Mouse (Mus musculus) heart, postnatal 36 days (tissue): Measurements from ENCODE around the gene Theg. TPM values are rescaled to one million over a fixed set of nuclear protein-coding genes. Genes with fewer than 3 reads are reported as not detected.

Experiments
- DNase-seq, 2 experiments: peaks; one replicate each; pipeline ENCODE4 v3.0.0; 2021 to 2022
- intact Hi-C: fragments of 180-260 bp; cut with DNase I; formaldehyde crosslinking; loops from one replicate; pipeline ENCODE4 v1.15.1; 2025
- total RNA-seq, 2 experiments: library from RNA; stranded (reverse); gene quantifications; 2 replicates each; pipeline ENCODE4 v1.2.3; 2021

The Theg gene
- total RNA-seq, 2 experiments from 2014 or later, result not detected

- DNase-seq, result no peak
- intact Hi-C loops, result no loop called here
Observed at GRCm38 (mm10) chr10:79557496-79557895, 29.6 kb downstream of the Theg start.

DNA sequence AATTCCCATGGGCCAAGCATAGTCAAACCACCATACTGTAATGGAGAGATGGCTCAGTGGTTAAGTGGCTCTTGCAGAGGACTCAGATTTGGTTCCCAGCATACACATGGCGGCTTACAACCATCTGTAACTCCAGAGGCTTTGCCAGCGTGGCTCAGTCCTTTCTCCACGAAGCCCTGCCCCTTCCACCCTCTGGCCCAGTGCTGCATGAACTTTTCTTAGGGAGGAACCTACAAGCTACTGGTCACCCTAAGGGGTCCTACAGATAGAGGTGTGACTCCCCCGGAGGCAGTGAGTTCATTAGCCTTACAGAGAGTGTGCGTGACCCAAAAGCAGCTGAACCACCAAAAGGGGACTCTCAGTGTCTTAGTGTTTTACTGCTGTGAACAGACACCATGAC is 30.2 kb downstream of the Theg start:
- intact Hi-C loops, result no loop called here
- no peak for DNase-seq

GRCm38 (mm10) chr10:79555238-79555724 is 31.9 kb downstream of the Theg start:
- DNase-seq, result no peak

DNA sequence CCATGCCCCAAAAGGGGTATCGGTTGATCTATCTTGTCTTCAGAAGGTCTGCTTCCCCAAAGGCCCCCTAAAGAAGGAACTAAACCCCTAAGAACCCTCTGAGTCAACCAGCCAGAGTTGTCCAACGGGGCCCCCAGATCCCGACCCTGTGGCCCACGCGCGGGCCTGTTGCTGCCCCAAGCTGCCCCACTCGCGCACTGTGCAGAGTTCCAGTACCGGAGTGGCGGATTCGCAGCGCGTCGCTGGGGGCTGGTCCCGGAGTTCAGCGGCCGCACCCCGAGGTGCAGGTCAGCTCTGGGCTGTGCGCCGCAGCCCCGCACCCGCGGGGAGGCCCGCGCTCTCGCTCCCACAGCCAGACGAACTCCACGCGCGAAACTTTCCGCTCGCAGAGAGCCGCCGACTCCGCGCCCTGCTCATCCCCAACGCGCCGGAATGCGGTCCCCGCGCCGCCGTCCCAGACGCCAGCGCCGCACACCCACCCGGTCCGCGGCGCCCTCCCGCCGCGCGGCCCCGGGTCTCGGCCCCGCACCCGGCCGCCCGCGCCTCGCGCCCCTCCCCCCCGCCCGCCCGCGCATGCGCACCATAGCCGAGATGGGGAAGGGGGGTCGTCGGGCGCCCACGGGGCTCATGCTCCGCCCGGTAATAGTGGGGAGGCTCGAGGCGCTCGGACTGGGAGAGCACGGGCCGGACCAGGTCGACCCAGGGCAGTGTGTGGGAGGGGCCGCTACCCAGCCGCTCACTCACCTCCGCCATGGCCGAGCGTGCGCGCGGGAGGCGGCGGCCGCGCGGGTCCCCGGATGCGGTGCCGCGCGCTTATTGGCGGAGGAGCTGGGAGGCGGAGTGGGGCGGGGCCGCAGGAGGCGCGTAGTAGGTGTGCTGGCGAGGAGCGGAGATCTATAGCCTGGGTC is 32.5 kb downstream of the Theg start, which contains the start of gene Mier2:
Gene Mier2, minus strand, starts transcription at position 870 of the 908 bp plus-strand sequence.
- intact Hi-C loops, result no loop called here
- peak; percentile 74 to 78 for DNase-seq

More at GRCm38 (mm10) chr10:79555238-79555724, 31.9 kb downstream of the Theg start:
- intact Hi-C loops, result no loop called here

- DNase-seq, result no peak
- intact Hi-C loops, result no loop called here
Observed at GRCm38 (mm10) chr10:79553691-79554090, 33.4 kb downstream of the Theg start.

GRCm38 (mm10) chr10:79553176-79553575 is 34.0 kb downstream of the Theg start:
- intact Hi-C loops, result no loop called here
- DNase-seq, result no peak

DNA sequence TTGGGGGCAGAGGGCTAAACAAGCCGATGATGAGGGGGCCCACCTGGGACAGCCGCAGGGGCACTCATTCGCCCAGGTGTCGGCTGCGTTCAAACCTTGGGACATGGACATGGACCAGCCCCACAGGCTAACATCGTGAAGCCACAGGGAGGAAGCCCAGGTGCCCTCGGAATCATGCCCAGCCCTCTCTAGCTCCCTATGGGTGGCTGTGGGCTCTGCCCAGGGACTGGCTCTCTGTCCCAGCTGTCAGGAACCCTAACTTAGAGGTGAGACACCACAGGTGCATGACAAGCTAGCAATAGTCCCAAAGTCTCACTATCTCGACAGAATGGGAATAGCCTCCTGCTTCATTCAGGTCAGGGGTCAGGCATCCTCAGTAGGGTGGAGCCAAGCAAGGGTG is 34.6 kb downstream of the Theg start:
- intact Hi-C loops, result no loop called here
- no peak for DNase-seq

DNA sequence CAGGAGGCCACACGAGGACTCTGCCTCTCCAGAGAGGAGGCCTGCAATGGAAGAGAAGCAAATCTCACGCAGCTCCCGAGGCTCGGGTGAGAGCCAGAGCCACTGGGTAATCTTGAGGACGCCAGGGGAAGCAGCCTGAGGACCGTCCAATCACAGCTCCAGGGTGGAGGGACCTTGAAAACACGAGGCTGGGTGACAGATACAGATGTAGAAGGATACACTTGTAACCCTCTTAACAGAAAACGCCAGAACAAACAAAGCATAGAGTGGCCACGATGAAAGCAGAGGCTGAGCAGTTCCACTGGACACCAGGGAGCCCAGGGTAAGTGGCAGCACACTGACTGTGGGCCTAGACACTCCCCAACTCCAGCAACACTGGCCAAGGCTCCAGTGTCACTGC is 36.8 kb downstream of the Theg start:
- DNase-seq, result no peak
- intact Hi-C loops, result no loop called here

- intact Hi-C loops, result no loop called here
- DNase-seq, result no peak
Observed at GRCm38 (mm10) chr10:79548971-79549723, 38.0 kb downstream of the Theg start.

GRCm38 (mm10) chr10:79548546-79548945 is 38.6 kb downstream of the Theg start:
- DNase-seq, result no peak
- intact Hi-C loops, result no loop called here

DNA sequence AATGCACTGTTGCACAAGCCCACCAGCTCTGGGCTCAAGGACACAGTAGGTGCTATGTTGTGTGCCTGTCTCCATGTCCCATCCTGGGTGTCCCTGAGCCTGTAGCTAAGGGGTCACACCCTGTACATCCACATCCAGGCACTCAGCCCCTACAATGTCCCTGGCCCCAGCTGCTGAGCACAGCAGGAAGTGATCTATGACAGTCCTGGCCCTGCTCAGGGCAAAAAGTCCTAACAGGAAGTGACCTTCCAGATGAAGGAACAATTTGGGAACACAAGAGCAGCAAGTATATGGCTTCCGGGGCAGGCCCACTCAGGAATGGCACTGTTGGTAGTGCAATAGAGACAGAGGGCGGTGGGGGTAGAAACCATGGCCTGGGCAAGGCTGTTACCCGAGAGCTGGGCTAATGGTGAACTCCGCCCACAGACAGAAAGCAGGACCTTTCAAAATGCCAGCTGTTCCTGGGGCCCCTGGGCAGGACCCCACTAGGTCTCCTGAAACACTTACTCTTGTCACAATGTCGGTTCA is 39.9 kb downstream of the Theg start:
- intact Hi-C loops, result no loop called here
- no peak for DNase-seq

DNA sequence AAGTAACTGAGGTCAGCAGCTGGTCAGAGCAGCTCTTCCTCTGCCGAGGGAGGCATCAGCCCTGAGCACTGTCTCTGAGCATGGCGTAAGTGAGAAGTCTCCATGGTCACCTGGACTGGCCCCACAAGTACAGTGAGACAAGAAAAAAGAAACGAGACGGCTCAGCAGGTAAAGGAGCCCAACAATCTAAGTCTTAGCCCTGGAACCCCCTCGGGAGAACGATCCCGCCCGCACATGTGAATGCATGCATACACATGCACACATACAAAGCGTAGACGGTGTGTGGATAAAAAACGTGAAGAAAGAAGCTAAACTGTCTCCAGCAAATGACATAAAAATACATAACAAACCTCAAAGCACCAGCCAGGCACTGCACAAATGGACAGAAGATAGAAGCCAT is 40.6 kb downstream of the Theg start:
- no peak for DNase-seq
- intact Hi-C loops, result no loop called here

GRCm38 (mm10) chr10:79545891-79546290 is 41.2 kb downstream of the Theg start:
- intact Hi-C loops, result no loop called here
- no peak for DNase-seq

DNA sequence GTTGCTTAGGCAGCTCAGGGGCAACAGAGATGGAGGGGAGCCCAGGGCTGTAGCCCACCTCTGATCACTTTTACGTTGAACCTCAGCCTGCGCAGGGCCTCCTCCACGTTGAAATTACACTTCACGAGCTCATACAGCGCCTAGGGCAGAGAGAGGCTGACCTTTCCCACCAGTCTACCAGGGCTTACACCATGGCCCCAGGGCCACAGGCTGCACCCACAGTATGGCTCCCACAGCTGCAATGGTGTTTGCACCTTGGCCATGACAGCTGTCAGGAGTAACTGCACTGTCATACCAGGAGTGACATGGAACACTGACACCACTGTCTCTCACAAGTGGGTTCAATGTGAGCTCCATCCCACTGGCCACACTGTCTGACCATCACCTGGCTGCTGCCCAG is 42.5 kb downstream of the Theg start:
- intact Hi-C loops, result no loop called here
- no peak for DNase-seq

GRCm38 (mm10) chr10:79543884-79544597 is 43.1 kb downstream of the Theg start:
- no peak for DNase-seq

GRCm38 (mm10) chr10:79542171-79542570 is 45.0 kb downstream of the Theg start:
- DNase-seq, result no peak
- intact Hi-C loops, result no loop called here

More at GRCm38 (mm10) chr10:79543884-79544597, 43.1 kb downstream of the Theg start:
- intact Hi-C loops, result no loop called here

DNA sequence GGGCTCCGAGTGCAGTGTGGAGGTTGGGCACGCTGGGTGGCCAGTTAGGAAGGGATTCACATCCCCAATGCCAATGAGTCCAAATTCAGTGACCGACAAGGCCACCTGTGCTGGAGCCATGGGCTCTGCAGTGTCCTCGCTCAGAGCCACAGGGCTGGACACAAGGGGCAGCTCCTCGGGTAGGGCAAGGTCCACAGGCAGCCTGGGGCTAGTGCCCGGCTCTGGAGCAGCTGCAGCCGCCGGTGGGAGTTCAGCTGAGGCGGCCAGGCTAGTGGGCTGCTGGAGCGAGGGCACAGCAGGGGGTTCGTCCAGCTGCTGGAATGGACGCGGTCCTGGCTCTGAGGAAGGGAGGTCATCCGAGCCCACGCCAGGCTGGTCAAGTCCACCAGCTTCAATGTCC is 45.6 kb downstream of the Theg start:
- intact Hi-C loops, result no loop called here

GRCm38 (mm10) chr10:79540746-79541145 is 46.4 kb downstream of the Theg start:
- DNase-seq, result no peak
- intact Hi-C loops, result no loop called here

More for the DNA sequence above, 45.6 kb downstream of the Theg start:
- no peak for DNase-seq

DNA sequence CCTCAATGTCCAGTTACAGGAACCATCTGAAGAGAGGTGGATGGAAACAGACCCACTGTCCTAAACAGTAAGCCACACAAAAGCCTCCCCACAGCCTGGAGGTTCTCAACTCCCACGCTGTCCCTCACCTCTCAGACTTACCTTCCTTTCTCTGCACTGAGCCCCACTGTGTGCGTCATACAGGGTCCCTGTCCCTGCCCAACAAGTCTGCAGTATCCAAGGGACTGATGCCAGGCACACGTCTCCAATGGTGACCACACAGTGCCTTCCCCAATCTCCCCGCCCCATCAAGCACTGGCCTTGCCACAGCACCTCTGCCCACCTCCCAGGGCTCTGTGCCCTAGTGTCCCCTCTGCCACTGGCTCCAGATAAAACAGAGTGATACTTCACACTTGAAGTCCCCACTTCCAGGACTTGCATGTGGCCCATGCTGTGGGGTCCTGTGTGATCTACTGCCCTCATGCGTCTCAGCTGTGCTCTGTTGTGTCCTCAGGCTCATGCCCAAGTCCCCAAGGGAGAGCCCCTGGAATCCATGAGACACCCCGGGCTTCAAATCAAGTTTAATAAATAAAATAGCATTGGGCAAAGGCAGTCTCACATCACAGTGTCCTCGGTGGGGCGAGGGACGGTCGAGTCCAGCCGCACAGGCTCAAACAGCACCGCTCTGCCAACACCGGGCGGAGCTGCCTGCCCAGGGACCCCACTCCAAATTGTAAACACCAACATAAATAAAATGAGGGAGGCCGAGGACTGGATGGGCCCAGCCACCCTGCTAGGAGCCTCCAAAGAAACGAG is 47.2 kb downstream of the Theg start:
- intact Hi-C loops, result no loop called here
- no peak for DNase-seq

GRCm38 (mm10) chr10:79538873-79539272 is 48.3 kb downstream of the Theg start:
- DNase-seq, result no peak

More at GRCm38 (mm10) chr10:79538873-79539272, 48.3 kb downstream of the Theg start:
- intact Hi-C loops, result no loop called here
